Mouse (Mus musculus) layer of hippocampus, adult 18-20 months (tissue): ENCODE measurements around the gene Dnmt3a. TPM values are rescaled to one million over a fixed set of nuclear protein-coding genes. Genes with fewer than 3 reads are reported as not detected.

Experiments used
- DNase-seq, 2 experiments: peaks; one replicate each; pipeline ENCODE4 v3.0.0; 2022; ENCODE audit warnings: low spot score in 2 of 2
- total RNA-seq, 2 experiments: library from RNA; stranded (reverse); gene quantifications; 2 replicates each; pipeline ENCODE4 v1.2.3; 2021

Dnmt3a gene
- total RNA-seq, 2 experiments from 2014 or later: 65.3 to 69.4 TPM

DNA sequence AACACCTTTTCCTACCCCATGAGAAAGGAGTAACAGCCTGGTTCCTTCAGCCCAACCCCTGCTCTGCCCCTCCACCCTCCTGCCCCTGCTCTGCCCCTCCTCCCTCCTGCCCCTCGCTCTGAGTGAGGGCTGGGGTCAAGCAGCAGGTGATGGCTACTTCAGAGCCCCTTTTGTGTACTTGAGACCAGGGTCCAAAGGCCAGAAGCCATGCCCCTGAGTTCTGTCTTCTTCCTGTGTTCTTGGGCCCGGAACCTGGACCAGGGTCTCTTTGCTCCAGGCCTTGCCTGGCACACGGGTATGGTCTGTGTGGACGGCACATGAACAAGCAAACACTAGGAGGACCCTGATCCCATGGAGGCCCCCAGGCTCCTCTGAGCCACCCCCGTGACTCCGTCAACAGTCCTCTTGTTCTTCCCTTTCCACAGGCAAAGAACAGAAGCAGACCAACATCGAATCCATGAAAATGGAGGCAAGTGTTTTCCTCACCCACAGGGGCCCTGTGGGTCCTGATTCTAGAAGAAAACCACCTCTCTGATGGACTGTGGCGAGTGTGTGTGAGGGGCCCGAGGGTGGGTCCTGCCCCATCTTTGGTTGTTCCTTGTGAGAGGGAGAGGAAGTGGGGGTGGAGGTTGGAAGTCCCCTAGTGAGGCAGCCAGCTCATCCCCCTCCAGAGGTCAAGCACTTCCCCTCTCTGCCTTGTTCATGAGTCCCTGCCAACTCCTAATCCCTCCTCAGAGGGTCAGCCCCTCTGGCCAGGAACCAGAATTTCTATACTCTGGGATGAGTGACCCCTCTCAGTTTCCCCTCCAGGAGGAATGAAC, 66.8 kb downstream of the Dnmt3a start:
- no peak for DNase-seq

DNA sequence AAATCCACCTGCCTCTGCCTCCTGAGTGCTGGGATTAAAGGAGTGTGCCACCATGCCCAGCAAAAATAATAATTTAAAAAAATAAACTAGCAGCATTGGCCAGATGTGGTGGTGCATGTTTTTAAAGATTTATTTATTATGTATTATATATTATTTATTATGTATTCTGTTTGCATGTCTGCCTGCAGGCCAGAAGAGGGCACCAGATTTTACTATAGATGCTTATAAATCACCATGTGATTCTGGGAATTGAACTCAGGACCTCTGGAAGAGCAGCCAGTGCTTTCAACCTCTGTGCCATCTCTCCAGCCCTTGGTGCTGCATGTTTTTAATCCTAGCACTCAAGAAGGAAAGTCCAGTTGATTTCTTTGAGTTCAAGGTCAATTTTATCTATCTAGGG, 69.7 kb downstream of the Dnmt3a start:
- DNase-seq: no peak

DNA sequence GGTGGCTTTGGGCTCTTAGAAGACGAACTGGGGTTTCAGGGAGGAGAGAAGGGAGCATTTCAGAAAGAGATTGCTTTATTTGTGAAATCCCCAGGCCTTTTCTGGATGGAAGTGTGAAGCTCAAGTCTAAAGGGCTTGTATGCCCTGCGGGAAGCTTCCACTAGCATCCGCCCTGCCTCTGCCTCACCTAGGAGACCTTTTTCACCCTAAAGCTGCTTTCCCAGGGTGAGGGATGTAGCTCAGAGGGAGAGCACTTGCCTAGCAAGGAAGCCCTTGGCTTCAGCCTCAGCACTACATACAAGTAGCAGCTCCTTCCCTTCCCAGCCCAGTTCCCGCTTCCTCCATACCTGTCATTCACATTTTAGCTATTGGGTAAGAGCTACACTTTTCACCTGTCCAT, 71.6 kb downstream of the Dnmt3a start:
- DNase-seq: no peak

DNA sequence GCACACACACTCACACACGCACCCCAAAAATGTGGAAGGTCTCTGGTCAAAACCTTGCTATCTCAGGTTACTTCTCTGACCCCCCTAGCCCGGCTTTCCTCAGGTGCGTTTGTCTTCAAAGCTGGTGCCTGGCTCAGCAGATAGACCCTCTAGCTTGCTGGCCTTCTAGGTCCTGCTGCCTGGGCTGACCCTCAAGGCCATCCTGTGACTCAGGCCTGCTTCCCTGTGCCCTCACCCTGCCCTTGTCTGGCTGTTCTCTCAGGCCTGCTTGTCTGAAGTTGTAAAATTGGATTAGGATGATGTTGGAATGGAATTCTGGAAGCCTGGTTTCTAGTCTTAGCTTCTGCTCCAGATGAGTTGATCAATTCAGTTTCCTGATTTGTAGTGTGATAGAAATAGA, 75.7 kb downstream of the Dnmt3a start:
- DNase-seq: no peak

DNA sequence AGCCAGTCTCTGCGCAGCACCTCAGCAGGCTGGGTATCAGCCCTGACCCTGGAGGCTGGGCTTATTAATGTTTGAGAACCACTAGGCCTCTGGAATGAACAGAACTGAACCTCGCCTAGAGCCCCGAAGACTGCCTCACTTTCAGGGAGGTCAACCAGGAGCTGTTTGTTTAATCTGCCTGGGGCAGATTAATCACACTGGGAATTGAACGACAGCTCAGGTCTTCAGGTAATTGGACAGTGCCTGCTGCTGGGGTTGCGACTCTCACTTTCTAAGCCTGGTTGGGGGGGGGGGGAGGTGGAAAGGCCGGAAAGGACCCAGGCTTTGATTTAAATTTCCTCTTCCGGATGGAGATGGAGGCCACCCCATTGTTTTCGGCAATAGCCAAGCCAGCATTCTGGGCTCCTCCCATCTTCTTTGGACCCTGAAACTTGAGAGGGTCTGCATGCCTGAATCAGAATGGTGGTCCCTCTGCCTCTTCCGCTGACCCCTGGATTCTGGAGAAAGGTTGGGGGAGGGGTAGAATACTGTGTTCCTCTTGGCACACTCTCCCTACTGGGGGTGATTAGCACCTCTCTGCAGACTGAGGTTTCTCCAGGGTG, 79.2 kb downstream of the Dnmt3a start:
- no peak for DNase-seq

DNA sequence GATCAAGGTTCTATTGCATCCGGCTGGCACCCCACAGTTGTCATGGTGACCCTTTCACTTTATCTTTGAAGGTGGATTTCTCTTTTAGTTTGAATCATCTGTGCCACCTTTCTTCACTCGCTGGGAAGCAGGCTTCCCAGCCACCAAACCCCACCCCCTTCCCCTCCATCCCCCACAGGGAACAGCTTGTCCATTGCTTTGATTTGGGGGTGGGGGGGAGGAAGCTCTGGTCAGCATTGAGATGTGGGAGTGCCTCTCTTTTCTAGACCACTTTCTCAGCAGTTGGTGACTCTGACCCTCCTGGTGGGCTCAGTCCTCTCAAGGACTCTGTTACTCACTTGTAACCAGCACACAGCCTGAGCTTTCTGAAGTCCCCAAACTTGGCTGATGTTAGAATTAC, 80.8 kb downstream of the Dnmt3a start:
- DNase-seq: no peak

DNA sequence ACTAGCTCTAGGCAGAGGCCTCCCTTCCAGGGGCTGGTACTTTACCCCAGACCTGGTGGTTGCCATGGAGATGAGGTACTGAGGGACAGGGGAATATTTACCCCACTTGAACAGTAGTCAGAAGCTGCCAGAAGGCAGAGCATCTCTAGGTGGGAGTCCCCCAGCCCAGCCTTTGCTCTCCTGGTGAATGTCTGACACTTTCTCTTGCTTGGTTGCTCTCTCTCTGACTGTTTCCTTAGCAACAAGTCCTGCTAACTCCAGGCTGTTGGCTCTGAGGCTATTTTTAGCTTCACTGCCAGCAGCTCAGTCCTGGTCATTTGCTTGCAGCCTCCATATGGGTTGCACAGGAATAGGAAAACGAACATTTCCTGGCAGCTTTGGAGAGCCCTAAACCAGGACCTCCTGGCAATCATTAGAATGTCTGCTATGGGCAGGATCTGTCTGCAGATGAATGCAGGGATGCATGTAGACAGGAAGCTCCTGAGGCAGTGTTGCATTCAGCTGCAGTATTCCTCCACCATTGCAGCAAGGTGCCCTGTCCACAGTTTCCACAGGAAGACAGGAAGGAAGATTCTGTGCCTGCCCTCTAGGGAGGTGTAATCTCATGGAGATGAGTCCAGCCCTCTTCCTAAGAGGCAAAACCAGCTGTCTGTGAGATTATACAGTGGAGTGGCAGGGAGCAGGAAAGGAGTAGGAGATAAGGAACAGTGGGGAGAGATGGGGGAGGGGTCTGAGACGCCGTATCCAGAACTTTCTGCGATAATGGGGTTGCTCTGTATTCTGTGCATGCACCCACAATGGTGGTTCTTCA, 81.9 kb downstream of the Dnmt3a start:
- peak; percentile 69 to 76 for DNase-seq

DNA sequence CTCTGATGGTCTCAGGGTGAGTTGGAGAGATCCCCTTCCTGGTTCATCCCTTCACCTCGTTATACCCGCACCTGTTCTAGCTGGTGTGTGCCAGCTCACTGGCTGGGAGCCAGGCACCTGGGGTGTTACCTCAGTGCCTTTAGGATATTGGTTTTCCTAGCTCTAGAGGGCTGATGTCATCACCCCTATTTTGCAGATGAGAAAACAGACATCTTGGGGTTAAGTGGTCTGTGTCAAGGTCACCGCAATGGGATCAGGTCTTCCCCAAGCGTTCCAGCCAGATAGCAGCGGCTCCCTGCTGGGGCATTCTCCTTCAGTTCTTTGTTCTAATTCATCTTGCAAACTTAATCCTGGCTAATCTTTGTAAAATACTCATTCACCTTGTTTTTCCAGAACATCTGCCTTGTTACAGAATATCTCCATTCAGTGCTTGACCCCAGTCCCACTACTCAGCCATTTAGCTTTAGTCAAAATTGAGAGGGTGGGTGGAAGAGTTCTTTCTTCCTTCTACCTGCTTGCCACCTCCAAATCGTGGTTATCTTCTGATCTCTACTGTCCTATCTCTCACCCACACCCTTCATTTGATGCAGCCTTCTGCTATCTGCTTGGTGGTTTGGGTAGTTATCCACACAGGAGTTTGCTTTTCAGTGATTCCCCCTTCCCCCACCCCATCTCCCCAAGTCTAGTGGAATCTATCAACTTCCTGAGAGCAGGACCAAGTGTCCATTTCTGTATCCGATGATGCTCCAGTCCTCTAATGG, 84.2 kb downstream of the Dnmt3a start:
- no peak for DNase-seq

DNA sequence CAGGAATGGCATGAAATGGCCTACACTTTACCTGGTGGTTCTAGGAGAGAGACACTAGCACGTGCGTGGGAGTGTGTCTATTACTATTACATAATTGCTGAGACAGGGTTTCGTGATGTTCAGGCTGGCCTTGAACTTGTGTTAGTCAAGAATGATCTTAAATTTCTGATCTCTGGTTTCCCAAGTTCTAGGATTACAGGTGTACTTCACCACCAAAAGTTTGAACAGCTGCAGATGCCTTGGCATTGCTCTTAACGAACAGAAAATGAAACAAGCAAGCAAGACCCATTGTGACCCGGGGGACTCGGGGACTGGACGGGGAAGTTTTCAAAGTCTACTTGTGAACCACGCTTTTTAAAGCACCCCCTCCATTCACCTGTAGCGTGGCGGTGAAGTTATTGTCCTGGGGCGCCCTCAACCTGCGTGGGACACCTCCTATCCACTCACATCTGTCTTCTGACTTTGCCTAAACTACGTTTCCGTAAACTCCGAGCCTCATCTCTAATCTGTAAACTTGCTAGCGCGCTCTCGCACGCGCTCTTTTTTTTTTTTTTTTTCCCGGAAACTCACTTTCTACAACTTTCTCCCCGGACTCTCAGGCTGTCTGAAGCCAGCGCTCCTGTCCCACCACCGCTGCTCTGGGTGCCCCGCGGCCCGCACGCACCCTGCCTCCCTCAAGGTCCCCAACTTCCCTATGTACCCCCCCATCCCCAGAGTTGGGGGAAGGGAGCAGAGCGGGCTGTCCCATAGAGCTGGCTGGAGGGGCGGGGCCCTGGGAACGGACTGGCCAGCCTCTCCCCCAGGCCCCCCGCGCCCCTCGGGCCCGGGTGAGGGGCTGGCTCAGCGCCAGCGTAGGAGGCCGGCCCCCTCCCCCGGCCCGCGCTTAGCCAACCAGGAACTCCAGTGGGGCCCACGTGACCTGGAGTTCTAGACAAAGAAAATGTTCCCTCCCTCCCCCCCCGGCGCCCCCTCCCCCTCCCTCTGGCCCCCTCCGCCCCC, 85.2 kb downstream of the Dnmt3a start:
- DNase-seq: no peak

DNA sequence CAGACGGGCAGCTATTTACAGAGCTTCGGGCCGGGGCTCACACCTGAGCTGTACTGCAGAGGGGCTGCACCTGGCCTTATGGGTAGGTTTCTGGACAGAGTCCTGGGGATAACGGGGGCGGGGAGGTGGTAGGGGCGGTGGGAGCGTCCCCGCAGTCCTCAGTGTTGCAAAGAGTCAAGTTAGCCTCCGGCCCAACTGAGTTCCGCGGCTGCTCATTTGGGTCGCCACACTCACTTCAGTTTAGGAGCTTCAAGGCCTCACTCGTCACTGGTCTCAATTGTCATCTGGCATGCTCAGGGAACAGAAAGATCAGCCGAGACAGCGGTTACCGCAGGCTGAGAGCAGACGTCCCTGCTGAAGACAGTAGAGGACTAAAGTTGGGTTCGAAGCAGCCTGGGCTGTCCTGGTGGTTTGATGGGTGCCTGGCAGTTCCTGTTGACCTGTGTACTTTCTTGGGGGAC, 86.0 kb downstream of the Dnmt3a start:
- DNase-seq: no peak

DNA sequence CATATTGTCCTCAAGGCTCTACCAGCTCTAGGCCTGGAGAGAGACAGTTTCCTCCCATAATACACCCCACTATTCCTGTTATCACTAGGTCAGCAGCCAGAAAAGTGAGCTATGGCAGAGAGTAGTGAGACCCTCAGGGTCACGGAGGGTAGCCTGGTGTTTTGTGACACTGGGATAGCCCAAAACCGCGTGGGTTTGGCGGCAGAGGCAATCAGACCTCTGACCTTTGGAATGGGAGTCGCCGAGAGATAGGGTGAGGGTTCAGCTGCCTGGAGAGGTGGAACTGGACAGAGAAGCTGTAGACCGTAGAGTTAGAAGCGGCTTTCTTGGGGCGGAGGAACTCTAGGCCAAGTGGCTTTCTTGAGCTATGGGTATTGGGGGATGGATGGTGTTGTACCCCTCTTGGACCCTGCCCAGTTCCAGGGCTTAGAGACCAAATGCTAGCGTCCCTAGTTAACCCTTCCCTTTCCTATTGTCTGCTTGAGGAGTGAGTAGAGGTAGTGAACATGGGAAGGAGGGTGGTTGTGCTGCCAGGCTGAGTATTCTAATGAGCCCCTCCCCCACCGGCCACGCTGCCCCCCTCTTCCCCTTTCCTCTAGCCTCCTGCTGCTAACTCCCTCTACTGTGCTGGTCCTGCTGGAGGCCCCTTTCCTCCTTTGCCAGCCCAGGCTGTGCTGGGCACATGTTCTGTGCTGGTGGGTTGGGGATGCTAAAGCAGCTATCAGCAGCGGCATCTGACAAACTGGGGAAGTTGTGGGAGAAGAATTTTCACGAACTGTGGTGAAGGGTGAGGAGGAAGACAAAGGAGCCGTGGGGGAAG, 86.6 kb downstream of the Dnmt3a start:
- no peak for DNase-seq

DNA sequence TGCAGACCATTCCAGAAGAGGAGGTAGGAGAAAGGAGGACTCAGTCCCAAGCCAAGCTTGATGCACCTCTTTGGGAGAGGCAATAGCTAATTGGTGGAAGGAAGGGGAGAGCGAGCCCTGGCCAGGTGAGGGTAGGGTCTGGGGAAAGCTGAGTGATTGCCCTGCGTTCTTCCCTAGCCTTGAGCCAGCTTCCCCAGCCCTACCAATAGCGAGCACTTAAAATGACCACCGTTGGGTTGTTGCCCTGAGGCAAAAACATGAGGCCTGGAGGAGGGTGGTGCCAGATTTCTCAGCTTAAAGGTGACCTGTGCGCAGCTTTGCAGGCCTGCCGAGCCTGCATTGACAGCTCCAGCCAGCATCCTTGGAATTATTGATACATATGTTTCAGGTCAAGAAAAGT, 87.5 kb downstream of the Dnmt3a start:
- DNase-seq: no peak

DNA sequence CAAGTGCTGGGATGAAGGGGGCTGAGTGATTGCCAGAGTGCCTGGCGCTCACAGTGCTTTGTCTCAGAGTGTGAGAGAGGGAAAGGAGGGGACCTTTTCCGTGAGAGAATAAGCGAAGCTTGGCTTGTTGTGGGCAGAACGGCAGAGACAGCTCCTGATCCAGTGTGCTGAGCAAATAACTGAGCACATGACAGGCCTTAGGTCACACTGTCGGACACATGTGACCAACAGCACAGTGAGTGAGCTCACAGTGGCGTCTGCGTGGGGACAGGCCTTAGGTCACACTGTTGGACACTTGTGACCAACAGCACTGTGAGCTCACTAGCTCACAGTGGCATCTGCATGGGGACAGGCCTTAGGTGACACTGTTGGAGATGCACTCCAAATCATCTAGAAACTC, 88.7 kb downstream of the Dnmt3a start:
- DNase-seq: no peak

DNA sequence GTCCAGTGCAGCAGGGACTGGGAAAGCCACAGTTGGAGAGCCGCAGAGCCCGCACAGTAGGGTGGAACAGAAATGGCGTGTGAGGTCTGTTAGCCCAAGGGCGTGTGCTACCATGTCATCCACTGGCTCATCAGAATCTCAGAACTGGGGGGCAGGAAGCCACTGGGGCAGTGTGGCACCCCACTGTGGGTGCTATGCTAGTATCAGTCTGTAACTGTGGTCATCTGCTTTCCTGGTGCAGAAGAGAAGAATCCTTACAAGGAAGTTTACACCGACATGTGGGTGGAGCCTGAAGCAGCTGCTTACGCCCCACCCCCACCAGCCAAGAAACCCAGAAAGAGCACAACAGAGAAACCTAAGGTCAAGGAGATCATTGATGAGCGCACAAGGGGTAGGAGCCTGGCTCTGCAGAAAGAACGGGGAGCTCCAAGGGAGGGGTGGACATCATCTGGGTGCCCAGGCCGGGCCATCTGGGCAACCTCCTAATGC, 91.3 kb downstream of the Dnmt3a start:
- DNase-seq: no peak

DNA sequence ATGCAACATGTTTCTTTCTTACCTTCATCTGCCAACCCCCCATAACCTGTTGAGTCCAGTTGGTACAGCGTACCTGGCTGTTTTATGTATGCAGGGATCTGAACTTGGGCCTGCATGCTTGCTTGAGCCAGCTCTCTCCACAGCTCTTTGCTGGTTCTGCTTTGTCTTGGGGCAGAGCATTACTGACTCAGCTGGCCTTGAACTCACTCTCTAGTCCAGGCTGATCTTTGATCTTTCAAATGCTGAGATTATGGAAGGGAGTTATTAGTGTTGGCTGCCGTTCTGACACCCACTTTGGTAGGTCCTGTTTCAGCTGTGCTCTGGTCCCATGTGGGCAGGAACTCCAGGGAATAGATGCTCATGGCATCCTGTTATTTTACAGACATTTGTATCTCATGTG, 93.0 kb downstream of the Dnmt3a start:
- DNase-seq: no peak

DNA sequence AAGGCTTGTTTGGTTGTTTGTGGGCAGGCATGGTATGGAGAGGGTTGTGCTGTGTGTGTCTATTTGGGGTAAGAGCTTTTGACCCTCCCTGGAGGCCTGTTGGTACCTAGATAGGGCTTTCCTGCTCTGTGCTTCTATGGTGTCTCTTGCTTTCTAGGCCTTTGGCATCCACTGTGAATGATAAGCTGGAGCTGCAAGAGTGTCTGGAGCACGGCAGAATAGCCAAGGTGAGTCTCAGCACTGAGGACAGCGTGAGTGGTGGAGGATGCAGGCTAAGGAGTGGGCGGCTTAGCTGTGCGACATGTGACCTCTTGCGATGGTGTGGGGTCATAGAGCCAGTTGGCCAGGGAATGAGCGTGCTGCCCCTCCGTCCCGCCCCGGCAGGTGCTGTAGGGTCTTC, 99.6 kb downstream of the Dnmt3a start:
- no peak for DNase-seq

DNA sequence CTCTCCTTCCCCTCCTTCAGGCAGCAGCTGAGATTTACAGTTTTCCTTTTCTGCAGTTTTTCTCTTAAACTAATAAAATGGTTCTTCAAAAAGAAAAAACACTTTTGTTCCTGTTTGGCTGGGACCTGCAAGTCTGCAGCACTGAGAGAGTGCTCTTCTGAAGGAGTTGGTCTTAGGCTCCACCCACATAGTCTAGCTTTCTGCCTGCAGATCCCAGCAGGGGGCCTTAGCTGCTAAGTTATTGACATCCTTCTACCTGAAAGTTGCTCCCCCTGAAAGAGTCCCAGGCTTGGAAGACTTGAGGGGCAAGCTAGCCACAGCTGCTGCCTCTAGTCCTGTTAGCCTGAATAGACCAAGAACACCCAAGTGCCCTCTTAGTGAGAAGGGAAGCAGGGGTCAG, 100.5 kb downstream of the Dnmt3a start:
- DNase-seq: no peak

DNA sequence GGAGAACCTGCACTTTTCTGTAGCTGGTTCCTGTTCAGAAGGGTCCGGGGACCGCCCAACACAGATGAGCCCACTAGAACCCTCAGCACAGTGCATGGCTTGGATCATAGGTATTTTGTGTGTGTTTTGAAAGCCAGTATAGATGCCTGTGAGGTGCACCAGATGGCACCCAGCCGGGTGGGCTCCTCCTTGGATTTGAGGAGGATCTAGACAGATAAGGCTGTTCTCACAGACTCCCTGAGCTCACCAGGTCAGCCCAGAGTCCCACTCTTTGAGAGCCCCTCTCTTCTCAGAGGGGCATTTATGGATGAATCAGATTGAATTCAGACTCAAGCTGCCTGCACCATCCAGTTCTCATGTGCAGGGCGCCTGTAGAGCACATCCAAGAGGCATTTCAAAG, 101.2 kb downstream of the Dnmt3a start:
- DNase-seq: no peak

DNA sequence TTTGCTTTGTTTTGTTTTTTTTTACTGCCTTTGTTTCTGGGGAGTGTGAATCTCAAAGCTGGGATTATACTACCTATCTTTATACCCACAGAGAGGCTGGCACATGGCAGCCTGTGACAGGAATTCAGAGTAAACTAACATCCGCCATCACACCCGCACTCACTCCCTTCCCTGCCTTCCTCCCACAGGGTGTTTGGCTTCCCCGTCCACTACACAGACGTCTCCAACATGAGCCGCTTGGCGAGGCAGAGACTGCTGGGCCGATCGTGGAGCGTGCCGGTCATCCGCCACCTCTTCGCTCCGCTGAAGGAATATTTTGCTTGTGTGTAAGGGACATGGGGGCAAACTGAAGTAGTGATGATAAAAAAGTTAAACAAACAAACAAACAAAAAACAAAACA, 101.6 kb downstream of the Dnmt3a start:
- DNase-seq: no peak
